Mouse (Mus musculus): Measurements from ENCODE around the gene Prex1.

The Prex1 gene

GRCm38 (mm10) chr2:166560826-166561225 lies 152.8 kb downstream of the Prex1 start:
- DNase-seq (ENCODE audit: low spot score in 2 of 2): no peak

DNA sequence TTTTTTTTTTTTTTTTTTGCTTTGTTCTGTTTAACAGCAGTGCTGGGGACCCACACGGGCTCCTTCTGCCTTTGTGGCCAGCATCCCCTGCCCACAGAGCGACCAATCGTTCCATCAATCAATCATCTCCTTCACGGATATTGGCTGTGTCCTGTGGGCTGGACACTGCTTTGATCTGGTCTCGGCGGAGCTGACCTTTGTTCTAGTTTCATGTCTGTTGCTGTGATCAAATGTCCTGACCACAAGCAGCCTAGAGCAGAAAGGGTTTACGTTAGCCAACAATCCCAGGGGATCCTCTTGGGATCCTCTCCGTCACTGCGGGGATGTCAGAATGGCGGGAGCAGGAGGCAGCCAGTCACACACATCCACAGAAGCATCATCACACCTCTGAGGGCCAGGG lies 154.1 kb downstream of the Prex1 start:
- no peak for DNase-seq (ENCODE audit: low spot score in 2 of 2)

- no peak for DNase-seq (ENCODE audit: low spot score in 2 of 2)
Measured at GRCm38 (mm10) chr2:166555508-166555907, 158.1 kb downstream of the Prex1 start.

DNA sequence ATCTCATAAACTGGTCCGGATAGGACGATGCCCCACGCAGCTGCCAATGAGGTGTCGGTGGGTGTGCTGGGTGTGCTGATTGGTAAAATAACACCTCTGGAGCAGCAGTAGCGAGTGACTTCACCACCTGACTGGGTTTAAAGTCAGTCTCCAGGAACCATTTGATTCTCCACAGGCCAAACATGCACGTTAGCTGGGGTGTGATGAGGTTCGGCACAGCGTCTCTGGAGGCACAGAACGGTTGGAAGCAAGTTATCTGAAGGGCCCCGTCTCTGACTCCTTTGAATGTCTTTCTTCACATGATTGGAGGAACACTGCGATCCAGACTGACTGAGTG lies 159.5 kb downstream of the Prex1 start:
- DNase-seq (ENCODE audit: low spot score in 2 of 2): no peak

DNA sequence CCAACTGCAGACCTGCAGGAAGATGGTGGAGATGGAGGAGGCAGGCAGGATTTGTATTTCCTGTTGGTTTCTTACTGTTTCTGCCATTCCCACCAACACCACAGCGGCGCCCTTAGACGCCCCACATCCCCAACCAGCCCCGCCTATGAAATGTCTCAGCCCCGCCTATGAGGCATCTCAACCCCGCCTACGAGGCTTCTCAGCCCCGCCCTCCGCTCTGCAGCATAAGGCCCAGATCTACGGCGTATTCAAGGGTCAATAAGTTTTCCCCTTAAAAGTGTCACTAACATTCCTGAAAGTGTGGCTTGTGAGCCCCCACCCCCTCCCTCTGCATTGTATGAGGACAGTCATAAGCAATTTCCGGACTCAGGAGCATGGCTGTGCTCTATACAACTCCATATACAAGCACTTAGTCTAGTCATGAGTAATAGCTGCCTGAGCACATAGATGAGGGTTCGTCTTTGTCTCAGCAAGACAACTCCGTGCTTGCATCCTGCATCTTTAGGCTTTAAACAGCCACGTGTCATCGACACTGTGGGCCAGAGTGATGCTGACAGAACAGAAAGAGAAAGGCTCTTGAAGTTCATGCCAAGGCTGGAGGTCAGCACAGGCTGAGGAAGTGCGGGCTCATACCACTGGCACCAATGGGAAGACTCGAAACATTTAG lies 160.0 kb downstream of the Prex1 start:
- DNase-seq (ENCODE audit: low spot score in 2 of 2): no peak

- no peak for DNase-seq (ENCODE audit: low spot score in 2 of 2)
Measured at GRCm38 (mm10) chr2:166552657-166553056, 161.0 kb downstream of the Prex1 start.

DNA sequence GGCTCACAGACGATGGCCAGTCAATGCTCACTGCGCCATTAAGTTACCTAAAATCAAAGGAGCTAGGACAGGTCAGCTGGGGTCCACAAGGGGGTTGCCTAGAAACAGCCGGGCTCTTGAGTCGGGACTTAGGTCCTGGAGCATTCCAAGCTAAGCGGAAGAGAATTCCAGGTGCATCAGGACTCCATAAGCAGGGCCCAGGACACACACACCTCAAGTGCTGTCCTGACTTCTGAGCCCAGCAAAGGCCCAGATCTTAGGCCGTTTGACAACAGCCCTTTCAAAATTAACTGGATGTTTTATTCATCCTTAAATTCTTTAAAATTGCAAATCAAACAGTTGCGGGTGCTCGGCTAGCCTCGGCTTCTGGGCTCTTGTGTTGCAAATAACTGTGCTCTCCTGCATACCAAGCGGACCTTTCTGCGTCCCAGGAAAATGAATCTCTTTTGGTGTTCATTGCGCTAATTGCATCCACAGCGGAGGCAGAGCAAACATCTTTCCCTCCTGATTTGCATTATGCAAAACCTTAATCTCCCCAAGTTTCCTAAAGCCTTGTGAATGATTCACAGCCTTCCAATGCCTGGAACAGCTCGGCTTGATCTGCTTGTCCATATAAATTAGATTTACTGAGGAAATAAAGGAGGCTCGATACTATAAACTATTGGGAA lies 161.7 kb downstream of the Prex1 start:
- no peak for DNase-seq (ENCODE audit: low spot score in 2 of 2)

GRCm38 (mm10) chr2:166549871-166550270 lies 163.8 kb downstream of the Prex1 start:
- no peak for DNase-seq (ENCODE audit: low spot score in 2 of 2)

DNA sequence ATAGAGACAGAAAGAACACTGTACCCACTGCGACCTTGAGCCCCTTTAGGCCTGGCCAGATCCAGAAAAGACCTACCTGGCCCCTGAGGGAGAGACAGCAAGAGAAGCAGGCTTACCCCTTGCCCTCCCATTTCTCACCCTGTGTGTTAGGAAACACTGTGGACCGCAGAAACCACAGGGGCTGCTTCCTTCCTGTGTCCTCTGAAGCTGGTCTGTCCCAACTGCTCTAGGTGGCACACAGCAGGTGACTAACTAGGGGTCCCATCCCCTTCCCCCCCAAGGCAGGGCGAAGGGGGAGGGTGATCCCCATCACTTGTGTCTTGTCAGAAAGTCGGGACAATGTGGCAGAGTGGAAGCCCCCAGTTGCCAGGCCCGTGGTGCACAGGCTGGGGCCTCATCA lies 164.6 kb downstream of the Prex1 start:
- DNase-seq (ENCODE audit: low spot score in 2 of 2): no peak

- no peak for DNase-seq (ENCODE audit: low spot score in 2 of 2)
Measured at GRCm38 (mm10) chr2:166545580-166545979, 168.1 kb downstream of the Prex1 start.

- no peak for DNase-seq (ENCODE audit: low spot score in 2 of 2)
Measured at GRCm38 (mm10) chr2:166544575-166545251, 168.9 kb downstream of the Prex1 start.

DNA sequence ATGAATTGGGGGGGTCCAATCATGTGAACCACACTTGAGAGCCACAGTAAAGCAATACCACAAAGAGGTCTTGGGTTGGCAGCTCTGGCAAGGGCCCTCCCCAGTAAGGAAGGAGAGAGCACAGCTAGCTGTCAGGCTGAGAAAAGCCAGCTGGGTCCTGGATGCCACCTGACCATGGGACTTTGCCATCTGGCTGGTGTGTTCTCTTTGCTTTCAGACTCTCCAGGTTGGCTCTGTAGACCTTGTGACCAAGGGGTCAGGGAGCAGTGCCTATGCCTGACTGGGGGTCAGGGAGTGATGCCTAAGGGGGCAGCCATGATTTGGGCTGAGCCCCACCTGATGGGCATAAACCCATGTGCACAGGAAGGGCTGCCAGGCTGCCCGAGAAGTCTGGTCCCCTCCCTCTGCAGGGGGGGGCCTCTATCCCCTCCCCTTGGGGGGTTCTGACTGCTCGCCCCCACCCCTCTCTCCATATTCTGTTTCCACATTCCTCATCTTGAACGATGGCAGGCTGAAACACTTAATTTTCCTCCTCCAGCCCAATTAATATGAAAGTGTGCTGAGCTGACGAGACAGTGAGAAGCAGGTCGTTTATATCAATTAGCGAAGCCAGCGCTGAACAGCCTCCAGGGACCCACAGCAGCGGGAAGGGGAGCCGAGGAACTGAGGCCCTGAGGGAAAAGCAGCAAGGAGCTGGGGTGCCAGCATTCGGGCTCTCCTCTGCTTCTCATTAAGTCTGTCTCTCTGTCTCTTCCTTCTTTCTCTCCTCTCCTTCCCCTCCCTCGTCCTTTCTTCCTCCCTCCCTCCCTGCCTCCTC lies 172.3 kb downstream of the Prex1 start:
- DNase-seq (ENCODE audit: low spot score in 2 of 2): no peak

- no peak for DNase-seq (ENCODE audit: low spot score in 2 of 2)
Measured at GRCm38 (mm10) chr2:166540216-166540615, 173.4 kb downstream of the Prex1 start.

- DNase-seq (ENCODE audit: low spot score in 2 of 2): no peak
Measured at GRCm38 (mm10) chr2:166536896-166537295, 176.7 kb downstream of the Prex1 start.

GRCm38 (mm10) chr2:166535519-166535918 lies 178.1 kb downstream of the Prex1 start:
- peak in 1 of 2 experiments; percentile 4 for DNase-seq (ENCODE audit: low spot score in 2 of 2)

- no peak for DNase-seq (ENCODE audit: low spot score in 2 of 2)
Measured at GRCm38 (mm10) chr2:166526204-166526603, 187.4 kb downstream of the Prex1 start.

DNA sequence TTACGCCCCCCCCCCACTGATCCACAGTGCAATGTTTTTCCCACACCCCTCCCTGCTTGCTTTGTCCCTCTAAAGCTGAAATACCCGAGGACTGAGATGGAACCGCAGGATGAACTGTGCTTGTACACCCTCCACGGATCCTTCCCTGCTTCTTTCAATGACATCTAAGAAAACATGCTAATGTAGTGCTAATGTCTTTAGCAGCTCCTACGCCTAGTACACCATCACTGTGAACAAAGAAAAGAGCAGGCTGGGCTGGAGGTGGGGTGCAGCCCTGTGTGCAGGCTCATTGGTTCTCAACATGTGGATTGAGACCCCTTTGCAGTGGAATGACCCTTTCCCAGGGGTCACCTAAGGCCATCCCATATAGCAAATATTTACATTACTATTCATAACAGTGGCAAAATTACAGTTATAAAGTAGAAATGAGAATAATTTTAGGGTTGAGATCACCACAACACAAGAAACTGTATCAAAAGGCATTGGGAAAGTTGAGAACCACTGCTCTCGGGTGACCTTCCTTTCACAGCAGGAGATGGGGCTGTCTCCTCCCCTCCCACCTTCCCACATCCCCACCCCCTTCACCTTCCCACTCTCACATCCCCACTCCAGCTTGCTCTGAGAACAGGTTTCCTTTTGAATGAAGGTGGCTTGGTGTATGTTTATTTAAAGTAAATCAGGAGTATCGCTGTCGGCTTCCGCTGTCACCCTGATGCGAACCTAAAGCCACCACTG lies 190.3 kb downstream of the Prex1 start:
- DNase-seq (ENCODE audit: low spot score in 2 of 2): no peak

GRCm38 (mm10) chr2:166522612-166523120 lies 191.0 kb downstream of the Prex1 start:
- no peak for DNase-seq (ENCODE audit: low spot score in 2 of 2)

GRCm38 (mm10) chr2:166521878-166522611 lies 191.6 kb downstream of the Prex1 start:
- no peak for DNase-seq (ENCODE audit: low spot score in 2 of 2)

DNA sequence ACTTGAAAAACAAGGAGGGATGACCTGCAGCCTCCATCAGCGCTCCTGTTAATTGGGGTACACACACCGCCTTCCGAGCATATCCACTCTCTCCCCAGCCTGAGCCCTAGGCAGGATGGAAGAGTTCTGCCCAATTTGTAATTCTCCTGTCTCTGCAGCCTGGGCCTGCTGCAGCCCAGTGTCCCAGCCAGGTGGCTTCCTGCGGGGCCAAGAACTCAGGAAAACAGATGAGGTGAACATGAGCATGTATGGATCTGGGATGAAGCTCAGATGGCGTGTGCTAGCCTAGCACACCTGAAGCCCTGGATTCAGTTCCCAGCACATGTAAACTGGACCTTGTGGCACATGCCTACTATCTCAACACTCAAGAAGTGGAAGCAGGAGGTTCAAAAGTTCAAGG lies 192.2 kb downstream of the Prex1 start:
- no peak for DNase-seq (ENCODE audit: low spot score in 2 of 2)

- no peak for DNase-seq (ENCODE audit: low spot score in 2 of 2)
Measured at GRCm38 (mm10) chr2:166520536-166520935, 193.1 kb downstream of the Prex1 start.
